7 mouse cellular contexts compared by ENCODE assay signal in genomic region chr4:147223778-147224435, GRCm38 (mm10).
A peak's percentile ranks its signal among the peaks of the same experiment; 100 is the strongest.
DNase-seq lines count a peak whose midpoint lies in the region.

No protein-coding gene starts in this region.

- peak; percentile 7 for DNase-seq in adrenal gland, postnatal 10 days
- peak; percentile 29 for DNase-seq in cerebellum, adult 8-10 months
- DNase-seq in cerebellum, postnatal 25 days = peak; percentile 15 to 27
- DNase-seq in heart, adult 18-20 months = peak; percentile 23 to 30
- DNase-seq in kidney, adult 9 months = peak; percentile 51
- peak; percentile 22 to 28 for DNase-seq in layer of hippocampus, adult 8-10 months (ENCODE audit: low spot score in 2 of 2)
- peak; percentile 36 to 74 for DNase-seq in spleen, postnatal 4 days (ENCODE audit: low spot score in 2 of 2)

Comparison
In these comparisons a context has a peak if more than half of its experiments do, and no peak if none do; other contexts are left out.
1. Peak in every context shown above with its lines: DNase-seq.